Mouse (Mus musculus): ENCODE results near the gene Olfr596. TPM values are rescaled to one million over a fixed set of nuclear protein-coding genes. Genes with fewer than 3 reads are reported as not detected.

Gene Olfr596
- not detected in 4 replicates for total RNA-seq (2023; ENCODE audit: inconsistent age)

DNA sequence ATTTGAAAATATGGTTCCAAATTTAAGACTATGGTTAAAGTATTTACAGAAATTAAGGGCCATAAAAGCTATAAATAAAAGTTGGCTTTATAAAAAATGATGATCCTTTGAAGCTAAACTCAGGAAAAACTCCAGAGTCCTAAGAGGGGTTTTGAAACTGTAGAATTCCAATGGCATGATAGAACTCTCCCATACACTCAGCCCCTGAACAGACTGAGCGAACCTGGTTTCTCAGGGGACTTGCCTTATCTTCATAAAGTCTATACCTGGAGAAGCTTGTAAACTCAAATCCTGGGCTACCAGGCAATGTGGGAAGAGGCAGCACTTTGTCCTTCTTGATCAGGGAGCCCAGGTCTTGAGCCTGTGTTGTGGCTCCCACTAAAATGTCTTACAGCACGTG is at the start of gene Olfr596:
TSS of gene Olfr596 (plus strand) at position 301 of the 400 bp plus-strand sequence.

GRCm38 (mm10) chr7:103316015-103316414 is 10.6 kb downstream of the Olfr596 start, which contains the start of gene Olfr597:
Gene Olfr597 (plus strand): TSS chr7:103316315.

GRCm38 (mm10) chr7:103323268-103323667 is 17.8 kb downstream of the Olfr596 start, which contains the start of gene Olfr598:
Gene Olfr598 (plus strand): TSS chr7:103323568.

DNA sequence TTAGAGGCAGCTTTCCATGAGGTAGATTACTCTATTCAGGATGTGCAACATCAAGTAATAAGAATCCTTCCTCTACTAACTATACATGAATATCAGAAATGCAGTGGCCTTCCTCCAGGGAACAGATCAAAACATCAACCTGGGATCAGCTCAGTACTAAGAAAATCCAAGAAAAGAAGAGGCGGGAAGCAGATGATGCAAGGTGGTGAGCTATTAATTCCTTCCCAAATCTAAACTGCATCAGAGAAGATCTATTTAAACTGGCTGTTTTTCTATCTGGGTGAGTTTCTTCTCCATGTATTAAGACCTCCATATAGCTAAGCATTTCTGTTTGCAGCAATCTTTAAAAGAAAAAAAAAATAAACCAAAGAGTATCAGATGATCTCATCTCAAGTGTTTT is 30.2 kb downstream of the Olfr596 start, which contains the start of gene Olfr599:
TSS of gene Olfr599 (plus strand) at position 301 of the 400 bp plus-strand sequence.

GRCm38 (mm10) chr7:103349569-103349968 is 44.1 kb downstream of the Olfr596 start, which contains the start of gene Olfr600:
Gene Olfr600 (minus strand): TSS chr7:103349669.

Other genes with a start within 250 kb of the Olfr596 start
- not detected in 4 replicates for gene Olfr584, start 223.8 kb upstream of the Olfr596 start, total RNA-seq (2023; ENCODE audit: inconsistent age)
- not detected in 4 replicates for gene Olfr585, start 207.9 kb upstream of the Olfr596 start, total RNA-seq (2023; ENCODE audit: inconsistent age)
- not detected in 4 replicates for gene Olfr586, start 180.0 kb upstream of the Olfr596 start, total RNA-seq (2023; ENCODE audit: inconsistent age)
- gene Olfr588-ps1, start 164.8 kb upstream of the Olfr596 start, total RNA-seq (2023; ENCODE audit: inconsistent age) = not detected in 4 replicates
- gene Olfr589, start 149.3 kb upstream of the Olfr596 start, total RNA-seq (2023; ENCODE audit: inconsistent age) = not detected in 4 replicates
- gene Olfr591, start 127.3 kb upstream of the Olfr596 start, total RNA-seq (2023; ENCODE audit: inconsistent age) = not detected in 4 replicates
- gene Olfr592, start 120.8 kb upstream of the Olfr596 start, total RNA-seq (2023; ENCODE audit: inconsistent age) = not detected in 4 replicates
- gene Olfr593, start 93.8 kb upstream of the Olfr596 start, total RNA-seq (2023; ENCODE audit: inconsistent age) = not detected in 4 replicates
- gene Olfr594, start 88.7 kb upstream of the Olfr596 start, total RNA-seq (2023; ENCODE audit: inconsistent age) = not detected in 4 replicates
- not detected in 4 replicates for gene Usp17ld, start 53.1 kb upstream of the Olfr596 start, total RNA-seq (2023; ENCODE audit: inconsistent age)
- gene Olfr597, start 10.7 kb downstream of the Olfr596 start, total RNA-seq (2023; ENCODE audit: inconsistent age) = not detected in 4 replicates
- gene Olfr598, start 17.9 kb downstream of the Olfr596 start, total RNA-seq (2023; ENCODE audit: inconsistent age) = not detected in 4 replicates
- gene Olfr599, start 30.3 kb downstream of the Olfr596 start, total RNA-seq (2023; ENCODE audit: inconsistent age) = not detected in 4 replicates
- not detected in 4 replicates for gene Olfr600, start 44.0 kb downstream of the Olfr596 start, total RNA-seq (2023; ENCODE audit: inconsistent age)
- not detected in 4 replicates for gene Olfr601, start 57.0 kb downstream of the Olfr596 start, total RNA-seq (2023; ENCODE audit: inconsistent age)
- gene Olfr603, start 80.5 kb downstream of the Olfr596 start, total RNA-seq (2023; ENCODE audit: inconsistent age) = not detected in 4 replicates
- not detected in 4 replicates for gene Usp17lc, start 109.4 kb downstream of the Olfr596 start, total RNA-seq (2023; ENCODE audit: inconsistent age)
- not detected in 4 replicates for gene Olfr605, start 139.8 kb downstream of the Olfr596 start, total RNA-seq (2023; ENCODE audit: inconsistent age)
- gene Olfr606, start 143.4 kb downstream of the Olfr596 start, total RNA-seq (2023; ENCODE audit: inconsistent age) = not detected in 4 replicates
- gene Olfr607, start 158.5 kb downstream of the Olfr596 start, total RNA-seq (2023; ENCODE audit: inconsistent age) = not detected in 4 replicates
- not detected in 4 replicates for gene Olfr608, start 164.2 kb downstream of the Olfr596 start, total RNA-seq (2023; ENCODE audit: inconsistent age)
- gene Olfr609, start 192.4 kb downstream of the Olfr596 start, total RNA-seq (2023; ENCODE audit: inconsistent age) = not detected in 4 replicates
- gene Olfr610, start 206.5 kb downstream of the Olfr596 start, total RNA-seq (2023; ENCODE audit: inconsistent age) = not detected in 4 replicates
- gene Olfr611, start 215.2 kb downstream of the Olfr596 start, total RNA-seq (2023; ENCODE audit: inconsistent age) = not detected in 4 replicates
- not detected in 4 replicates for gene Olfr612, start 237.1 kb downstream of the Olfr596 start, total RNA-seq (2023; ENCODE audit: inconsistent age)
- gene Olfr613, start 242.4 kb downstream of the Olfr596 start, total RNA-seq (2023; ENCODE audit: inconsistent age) = not detected in 4 replicates